Mouse (Mus musculus): Measurements from ENCODE around the gene Cpne1. TPM values are rescaled to one million over a fixed set of nuclear protein-coding genes. Genes with fewer than 3 reads are reported as not detected.

Gene Cpne1
- polyA plus RNA-seq, 1 experiment, result 34.4 TPM

- H3K27me3 ChIP-seq (ENCODE audit: control insufficient read depth, insufficient read depth, low read length, poor library complexity, severe bottlenecking), result no peaks in the 10 kb centered on the region
- TF ChIP-seq EP300 (IDR thresholded peaks at IDR 0.05; ENCODE audit: insufficient read depth, low read depth, low read length) (no peak), POLR2A (IDR thresholded peaks at IDR 0.05; ENCODE audit: insufficient read depth, low read length) (no peak), CTCF (IDR thresholded peaks at IDR 0.05; ENCODE audit: low read depth, low read length) (no peak)
- H3K9ac ChIP-seq (ENCODE audit: low read depth, poor library complexity, severe bottlenecking), result no peak overlapping the region
- H3K36me3 ChIP-seq (ENCODE audit: control insufficient read depth, insufficient read depth, low read length, poor library complexity, severe bottlenecking), result peaks cover 4% of the 10 kb centered on the region; the same call in 1 of the 2 replicates
- no peaks in the 10 kb centered on the region for H3K4me1 ChIP-seq (ENCODE audit: control insufficient read depth, insufficient read depth, low read length)
- peaks cover 12% of the 10 kb centered on the region for H3K9me3 ChIP-seq (replicated peaks; ENCODE audit: control insufficient read depth, insufficient read depth, low read length, poor library complexity, severe bottlenecking)
- H3K27ac ChIP-seq (ENCODE audit: insufficient read depth, low read length), result no peak overlapping the region
- H3K4me3 ChIP-seq (ENCODE audit: low read depth, low read length), result no peak overlapping the region
These were observed 24.2 kb downstream of the Cpne1 start for GRCm38 (mm10) chr2:156087391-156088110.

DNA sequence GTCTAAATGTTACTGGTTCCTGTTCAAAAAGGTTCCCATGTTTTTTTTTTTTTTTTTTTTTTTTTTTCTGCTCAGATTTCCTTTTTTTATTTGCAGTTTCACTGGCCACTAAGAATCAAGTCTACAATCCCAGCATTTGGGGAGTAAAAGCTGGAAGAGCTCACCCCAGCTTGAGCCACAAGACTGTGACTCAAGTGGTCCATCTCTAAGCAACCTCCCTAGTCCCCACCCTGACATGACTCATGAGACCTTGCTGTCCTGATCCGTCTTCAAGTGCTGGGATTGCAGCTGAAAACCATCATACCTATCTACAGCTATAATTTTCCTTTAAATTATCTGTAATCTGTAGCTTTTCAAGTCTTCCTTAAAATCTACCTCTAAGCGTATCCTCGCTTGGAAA, 27.2 kb downstream of the Cpne1 start:
- Histone ChIP-seq H3K4me3 (ENCODE audit: low read depth, low read length) (no peak overlapping the region), H3K9ac (ENCODE audit: low read depth, poor library complexity, severe bottlenecking) (no peak overlapping the region), H3K9me3 (replicated peaks; ENCODE audit: control insufficient read depth, insufficient read depth, low read length, poor library complexity, severe bottlenecking) (peaks cover 12% of the 10 kb centered on the region), H3K4me1 (ENCODE audit: control insufficient read depth, insufficient read depth, low read length) (no peaks in the 10 kb centered on the region), H3K27me3 (ENCODE audit: control insufficient read depth, insufficient read depth, low read length, poor library complexity, severe bottlenecking) (no peaks in the 10 kb centered on the region), H3K36me3 (ENCODE audit: control insufficient read depth, insufficient read depth, low read length, poor library complexity, severe bottlenecking) (no peaks in the 10 kb centered on the region), H3K27ac (ENCODE audit: insufficient read depth, low read length) (no peak overlapping the region)
- TF ChIP-seq EP300 (IDR thresholded peaks at IDR 0.05; ENCODE audit: insufficient read depth, low read depth, low read length) (no peak), CTCF (IDR thresholded peaks at IDR 0.05; ENCODE audit: low read depth, low read length) (no peak), POLR2A (IDR thresholded peaks at IDR 0.05; ENCODE audit: insufficient read depth, low read length) (no peak)

DNA sequence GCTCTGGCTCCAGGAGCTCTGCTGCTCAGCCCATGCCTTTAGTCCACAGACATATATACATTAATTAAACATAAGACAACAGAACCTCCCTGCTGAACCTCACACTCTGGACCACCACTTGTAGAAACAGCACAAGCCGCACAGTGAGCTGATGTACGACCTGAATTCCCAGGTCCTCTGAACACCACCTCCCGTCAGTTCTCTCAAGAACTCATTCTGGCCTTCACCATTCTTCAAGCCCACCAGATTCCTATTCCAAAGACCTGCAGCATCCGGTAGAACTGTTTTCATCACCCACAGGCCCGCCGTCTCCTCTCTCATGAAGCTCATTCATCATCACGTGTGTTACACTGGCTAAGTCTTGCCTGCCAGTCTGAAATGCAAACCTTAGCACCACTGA, 31.4 kb downstream of the Cpne1 start:
- Histone ChIP-seq H3K9me3 (replicated peaks; ENCODE audit: control insufficient read depth, insufficient read depth, low read length, poor library complexity, severe bottlenecking) (peaks cover 8% of the 10 kb centered on the region), H3K27ac (ENCODE audit: insufficient read depth, low read length) (no peak overlapping the region), H3K36me3 (ENCODE audit: control insufficient read depth, insufficient read depth, low read length, poor library complexity, severe bottlenecking) (no peaks in the 10 kb centered on the region), H3K4me1 (ENCODE audit: control insufficient read depth, insufficient read depth, low read length) (no peaks in the 10 kb centered on the region), H3K4me3 (ENCODE audit: low read depth, low read length) (no peak overlapping the region), H3K27me3 (ENCODE audit: control insufficient read depth, insufficient read depth, low read length, poor library complexity, severe bottlenecking) (no peaks in the 10 kb centered on the region), H3K9ac (ENCODE audit: low read depth, poor library complexity, severe bottlenecking) (no peak overlapping the region)
- TF ChIP-seq EP300 (IDR thresholded peaks at IDR 0.05; ENCODE audit: insufficient read depth, low read depth, low read length), result no peak
- TF ChIP-seq CTCF (IDR thresholded peaks at IDR 0.05; ENCODE audit: low read depth, low read length), result no peak

DNA sequence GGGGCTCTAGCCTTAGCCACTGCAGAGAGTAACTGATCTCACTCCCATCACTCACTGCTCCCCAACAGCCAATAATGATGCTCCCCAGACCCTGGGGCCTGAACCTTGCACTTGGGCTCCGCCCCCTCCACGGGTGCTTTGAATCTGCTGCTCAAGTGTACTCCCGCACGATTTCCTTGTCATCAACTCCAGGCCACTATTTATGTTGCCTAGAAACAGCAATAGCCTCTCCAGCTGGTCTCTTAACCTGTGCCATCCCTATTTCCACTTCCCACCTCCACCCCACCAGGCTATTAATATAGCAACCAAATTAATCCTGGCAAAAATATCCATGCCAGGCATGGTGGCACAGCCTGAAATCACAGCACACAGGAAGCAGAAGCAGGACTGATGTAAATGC, 32.1 kb downstream of the Cpne1 start:
- H3K36me3 ChIP-seq (ENCODE audit: control insufficient read depth, insufficient read depth, low read length, poor library complexity, severe bottlenecking), result no peaks in the 10 kb centered on the region
- H3K9ac ChIP-seq (ENCODE audit: low read depth, poor library complexity, severe bottlenecking), result no peak overlapping the region
- TF ChIP-seq CTCF (IDR thresholded peaks at IDR 0.05; ENCODE audit: low read depth, low read length) (no peak), EP300 (IDR thresholded peaks at IDR 0.05; ENCODE audit: insufficient read depth, low read depth, low read length) (no peak), POLR2A (IDR thresholded peaks at IDR 0.05; ENCODE audit: insufficient read depth, low read length) (no peak)

DNA sequence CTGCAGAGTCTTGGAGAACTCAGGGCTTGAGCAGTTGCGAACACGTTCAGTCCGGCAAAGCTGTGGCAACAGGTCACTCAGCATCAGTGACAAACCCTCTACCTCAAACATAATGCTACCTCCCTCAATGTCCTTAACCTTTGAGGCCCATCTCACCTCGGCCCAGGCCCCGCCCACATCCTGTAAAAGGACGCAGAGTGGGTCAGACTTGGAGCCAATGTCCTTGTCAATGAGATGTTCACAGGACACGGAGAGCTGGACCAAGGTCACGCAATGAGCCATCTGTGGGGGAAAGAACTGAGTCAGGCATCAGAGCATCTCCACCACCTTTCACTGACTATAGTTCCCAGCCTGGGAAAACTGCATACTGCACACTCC, 32.6 kb downstream of the Cpne1 start:
- no peaks in the 10 kb centered on the region; the same call in 1 of the 2 replicates for H3K9me3 ChIP-seq (replicated peaks; ENCODE audit: control insufficient read depth, insufficient read depth, low read length, poor library complexity, severe bottlenecking)
- no peak overlapping the region for H3K27ac ChIP-seq (ENCODE audit: insufficient read depth, low read length)
- no peak overlapping the region for H3K9ac ChIP-seq (ENCODE audit: low read depth, poor library complexity, severe bottlenecking)
- no peaks in the 10 kb centered on the region for H3K4me1 ChIP-seq (ENCODE audit: control insufficient read depth, insufficient read depth, low read length)
- H3K36me3 ChIP-seq (ENCODE audit: control insufficient read depth, insufficient read depth, low read length, poor library complexity, severe bottlenecking), result no peaks in the 10 kb centered on the region
- no peaks in the 10 kb centered on the region for H3K27me3 ChIP-seq (ENCODE audit: control insufficient read depth, insufficient read depth, low read length, poor library complexity, severe bottlenecking)
- no peak overlapping the region for H3K4me3 ChIP-seq (ENCODE audit: low read depth, low read length)
- TF ChIP-seq POLR2A (IDR thresholded peaks at IDR 0.05; ENCODE audit: insufficient read depth, low read length) (no peak), EP300 (IDR thresholded peaks at IDR 0.05; ENCODE audit: insufficient read depth, low read depth, low read length) (no peak)

More for the DNA sequence above, 32.1 kb downstream of the Cpne1 start:
- Histone ChIP-seq H3K27ac (ENCODE audit: insufficient read depth, low read length) (no peak overlapping the region), H3K4me3 (ENCODE audit: low read depth, low read length) (no peak overlapping the region), H3K27me3 (ENCODE audit: control insufficient read depth, insufficient read depth, low read length, poor library complexity, severe bottlenecking) (no peaks in the 10 kb centered on the region), H3K4me1 (ENCODE audit: control insufficient read depth, insufficient read depth, low read length) (no peaks in the 10 kb centered on the region), H3K9me3 (replicated peaks; ENCODE audit: control insufficient read depth, insufficient read depth, low read length, poor library complexity, severe bottlenecking) (peaks cover 2% of the 10 kb centered on the region; the same call in 1 of the 2 replicates)

GRCm38 (mm10) chr2:156078421-156079182, 33.2 kb downstream of the Cpne1 start:
- H3K27me3 ChIP-seq (ENCODE audit: control insufficient read depth, insufficient read depth, low read length, poor library complexity, severe bottlenecking), result no peaks in the 10 kb centered on the region
- no peaks in the 10 kb centered on the region for H3K4me1 ChIP-seq (ENCODE audit: control insufficient read depth, insufficient read depth, low read length)
- no peak overlapping the region for H3K4me3 ChIP-seq (ENCODE audit: low read depth, low read length)
- H3K27ac ChIP-seq (ENCODE audit: insufficient read depth, low read length), result no peak overlapping the region
- no peak for TF ChIP-seq EP300 (IDR thresholded peaks at IDR 0.05; ENCODE audit: insufficient read depth, low read depth, low read length)
- no peak for TF ChIP-seq CTCF (IDR thresholded peaks at IDR 0.05; ENCODE audit: low read depth, low read length)
- no peak for TF ChIP-seq POLR2A (IDR thresholded peaks at IDR 0.05; ENCODE audit: insufficient read depth, low read length)
- H3K9me3 ChIP-seq (replicated peaks; ENCODE audit: control insufficient read depth, insufficient read depth, low read length, poor library complexity, severe bottlenecking), result no peaks in the 10 kb centered on the region
- no peak overlapping the region for H3K9ac ChIP-seq (ENCODE audit: low read depth, poor library complexity, severe bottlenecking)
- no peaks in the 10 kb centered on the region for H3K36me3 ChIP-seq (ENCODE audit: control insufficient read depth, insufficient read depth, low read length, poor library complexity, severe bottlenecking)

Measured in ES-Bruce4 (cell line).